Mouse (Mus musculus): ENCODE measurements around the gene H2al2b.
"Not testable (repeated sequence)": the region's sequence is repeated elsewhere in the genome, so short reads cannot be mapped to it uniquely, and the experiment has no call there.

The H2al2b gene

GRCm38 (mm10) chrY:2720574-2720973 is at the start of gene H2al2b:
TSS of gene H2al2b (minus strand) at chrY:2720674.
- DNase-seq (ENCODE audit: low spot score in 2 of 2), result not testable (repeated sequence)

Data from spleen, postnatal 14 days (tissue).